Mouse (Mus musculus) monocyte, adult 5-6 weeks (primary cell): ENCODE data around the gene Cdkal1. TPM values are rescaled to one million over a fixed set of nuclear protein-coding genes. Genes with fewer than 3 reads are reported as not detected.

ENCODE experiments used
- ATAC-seq: fragments of 153-309, 156-312 bp; replicated peaks from 2 replicates; pipeline ENCODE4 v1.8.0; 2017; ENCODE audit warnings: mild to moderate bottlenecking; ENCODE audit not compliant: low TSS enrichment, insufficient number of reproducible peaks, severe bottlenecking, poor library complexity, low FRiP score
- total RNA-seq: library from RNA; stranded (forward); fragments of 200-1000, 200-491, 200-594 nt; gene quantifications from 3 replicates; pipeline ENCODE4 v1.2.3, GENCODE M21; 2017

Gene Cdkal1
- total RNA-seq, 1 experiment from 2014 or later, result 60.5 TPM

DNA sequence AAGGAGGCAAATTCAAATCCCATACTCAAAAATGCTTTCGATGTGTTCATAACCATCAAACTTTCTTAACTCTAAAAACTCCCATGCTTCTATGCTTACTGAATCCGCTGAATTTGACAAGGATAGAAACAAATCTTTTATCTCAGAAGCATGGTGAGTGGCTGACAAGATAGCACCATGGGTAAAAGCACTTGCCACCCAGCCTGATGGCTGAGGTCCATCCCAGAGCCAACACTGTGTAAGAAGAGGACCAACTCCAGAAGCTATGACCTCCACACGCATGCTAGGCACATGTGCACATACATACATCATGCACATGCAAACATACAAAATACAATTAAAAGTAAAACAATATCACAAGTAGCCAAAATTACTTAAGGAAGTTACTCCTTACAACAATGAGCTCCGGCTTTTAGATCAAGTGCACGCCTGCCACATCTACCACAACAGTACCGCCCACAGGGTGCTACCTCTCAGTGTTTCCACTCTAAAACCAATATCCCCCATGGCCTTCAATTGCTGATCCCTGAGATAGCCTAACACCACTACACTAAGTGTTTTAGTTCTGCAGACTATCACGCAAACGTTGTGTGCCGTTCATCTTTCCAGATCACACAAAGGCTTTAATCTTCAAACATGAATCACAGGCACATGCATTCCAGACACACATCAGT, 35.4 kb downstream of the Cdkal1 start:
- ATAC-seq, result no peak

DNA sequence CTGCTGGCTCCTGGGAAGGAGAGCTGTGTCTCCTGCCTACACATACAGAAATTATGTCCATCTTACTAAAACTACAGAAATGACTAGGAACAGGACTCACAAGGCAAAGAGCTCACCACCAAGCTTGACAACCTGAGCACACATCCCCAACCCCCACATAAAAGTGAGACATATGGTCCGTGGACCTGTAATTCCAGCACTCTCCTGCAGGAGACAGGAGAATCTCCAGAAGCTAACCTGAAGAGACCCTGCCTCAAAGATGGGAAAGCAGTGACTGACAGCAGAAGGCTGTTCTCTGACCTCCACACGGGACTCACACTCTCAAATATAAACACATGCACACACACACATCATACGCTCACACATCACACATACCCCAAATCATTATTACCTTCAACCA, 36.3 kb downstream of the Cdkal1 start:
- ATAC-seq, result no peak

DNA sequence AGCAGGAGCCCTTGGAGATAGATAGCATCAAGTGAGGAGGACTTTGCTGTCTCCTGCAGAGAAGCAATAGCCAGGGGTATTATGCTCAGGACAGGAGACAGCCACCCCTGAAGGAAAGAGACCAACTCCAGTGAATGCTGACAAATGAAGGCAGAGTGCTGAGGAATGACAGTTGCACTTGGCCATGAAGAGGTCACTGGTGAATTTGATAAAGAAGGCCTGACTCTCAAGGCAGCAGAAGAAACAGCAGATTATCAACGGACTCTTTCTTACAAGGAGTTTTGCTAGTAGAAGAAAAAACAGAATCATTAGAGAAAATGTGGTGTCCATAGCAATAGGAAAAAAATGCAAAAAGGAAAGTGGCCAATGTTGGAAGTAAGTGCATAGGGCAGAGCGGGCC, 37.2 kb downstream of the Cdkal1 start:
- ATAC-seq, result no peak

DNA sequence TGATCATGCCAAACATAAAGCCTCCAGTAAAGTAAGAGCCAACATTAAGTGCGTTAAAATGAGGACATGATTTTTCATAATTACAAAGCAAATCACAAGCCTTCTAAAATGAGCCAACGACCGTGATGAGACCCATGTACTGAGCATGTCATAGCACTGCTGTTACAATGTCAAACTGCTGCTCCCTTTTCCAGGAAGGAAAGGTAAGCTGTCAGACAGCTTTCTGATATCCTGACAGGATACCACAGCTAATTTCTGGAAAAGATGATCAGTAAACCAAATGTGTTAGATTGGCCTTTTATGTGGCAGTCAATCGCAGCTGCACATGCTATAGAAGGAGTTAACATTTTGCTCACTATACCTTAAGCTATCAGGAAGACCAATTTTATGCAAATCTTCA, 44.7 kb downstream of the Cdkal1 start:
- ATAC-seq, result no peak

DNA sequence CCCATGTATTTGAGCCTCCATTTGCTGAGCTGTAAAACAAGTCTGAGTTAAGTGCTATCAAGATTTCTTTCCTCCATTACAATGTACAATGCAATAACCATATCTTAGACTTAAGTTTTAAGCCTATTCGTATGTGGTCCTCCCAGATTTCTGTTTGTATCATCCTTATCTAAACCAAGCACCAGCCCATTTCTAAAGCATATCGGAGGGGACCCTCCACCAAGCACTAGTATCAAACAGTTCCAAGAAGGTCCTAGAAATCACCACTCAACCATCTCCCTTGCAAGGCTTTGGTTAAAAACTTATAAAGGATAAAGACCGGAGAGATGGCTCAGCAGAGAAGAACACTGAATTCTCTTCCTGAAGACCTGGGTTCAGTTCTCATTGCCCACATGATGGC, 47.1 kb downstream of the Cdkal1 start:
- no peak for ATAC-seq

DNA sequence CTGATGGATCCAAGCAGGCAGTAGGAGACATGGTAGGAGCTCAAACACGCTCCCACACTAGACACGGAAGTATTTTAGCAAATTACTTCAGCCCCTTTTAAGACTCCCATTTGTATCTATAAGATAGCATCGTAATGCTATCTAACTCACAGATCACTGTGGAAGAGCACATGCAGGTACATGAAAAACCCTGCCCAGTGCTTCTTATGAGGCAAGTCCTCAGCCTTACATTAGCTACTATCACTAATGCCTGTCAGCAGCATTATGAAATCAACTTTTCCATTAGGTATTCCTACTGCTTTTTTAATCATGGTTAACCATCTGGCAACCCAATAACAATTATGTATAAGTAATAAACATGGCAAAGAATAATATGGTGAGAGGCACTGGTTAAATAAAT, 47.5 kb downstream of the Cdkal1 start:
- no peak for ATAC-seq

DNA sequence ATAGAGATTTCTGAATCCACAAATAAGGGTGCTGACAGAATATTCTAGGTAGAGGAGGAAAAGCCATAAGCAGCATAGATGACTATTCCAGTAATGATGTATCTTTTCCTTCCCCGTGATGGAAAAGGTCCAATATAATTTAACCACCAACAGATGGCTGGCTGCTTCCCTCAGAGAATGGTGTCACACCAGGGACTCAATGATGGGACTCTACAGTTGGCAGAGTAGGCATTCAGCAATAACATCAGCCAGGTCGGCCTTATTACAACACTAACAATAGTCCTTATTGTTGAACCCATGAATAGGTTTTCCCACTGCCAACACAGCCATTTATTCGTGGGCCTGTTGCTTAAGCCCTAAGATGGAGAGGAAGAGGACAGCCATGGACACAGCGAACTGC, 48.6 kb downstream of the Cdkal1 start:
- no peak for ATAC-seq

DNA sequence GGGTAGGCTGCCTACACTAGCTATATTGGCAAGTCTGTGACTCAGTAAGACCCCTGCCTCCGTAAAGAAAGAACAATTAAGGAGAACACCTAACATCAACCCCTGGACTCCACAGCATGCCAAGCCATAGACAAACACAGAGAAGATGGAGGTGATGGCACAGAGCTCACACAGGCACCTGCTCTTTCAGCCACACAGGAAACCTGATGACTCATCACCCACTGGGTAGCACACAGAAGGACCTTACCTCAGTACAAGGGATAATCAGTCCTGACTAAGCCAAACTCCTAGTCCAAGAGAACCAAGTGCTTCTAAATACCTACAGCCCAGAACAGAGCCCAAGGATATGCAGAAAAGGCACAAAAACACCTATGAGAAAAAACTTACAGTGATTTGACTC, 50.2 kb downstream of the Cdkal1 start:
- no peak for ATAC-seq

DNA sequence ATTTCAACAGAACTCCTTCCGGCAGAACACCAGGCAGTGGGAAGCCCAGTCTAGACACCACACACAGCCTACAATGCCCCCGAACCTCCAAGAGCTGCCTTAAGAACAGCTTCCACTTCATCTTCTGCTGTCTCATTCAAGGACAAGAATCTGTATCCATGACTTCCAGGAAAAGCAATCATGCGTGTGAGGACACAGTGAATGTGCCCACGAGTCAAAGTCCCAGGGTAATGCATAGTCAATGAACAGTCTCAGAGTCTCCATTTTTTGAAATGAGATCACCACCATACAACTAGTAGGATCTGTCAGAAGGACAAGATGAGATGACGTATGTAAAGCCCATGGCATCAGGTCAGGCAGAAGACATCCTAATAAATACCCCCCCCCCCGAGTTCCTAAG, 51.4 kb downstream of the Cdkal1 start:
- no peak for ATAC-seq

DNA sequence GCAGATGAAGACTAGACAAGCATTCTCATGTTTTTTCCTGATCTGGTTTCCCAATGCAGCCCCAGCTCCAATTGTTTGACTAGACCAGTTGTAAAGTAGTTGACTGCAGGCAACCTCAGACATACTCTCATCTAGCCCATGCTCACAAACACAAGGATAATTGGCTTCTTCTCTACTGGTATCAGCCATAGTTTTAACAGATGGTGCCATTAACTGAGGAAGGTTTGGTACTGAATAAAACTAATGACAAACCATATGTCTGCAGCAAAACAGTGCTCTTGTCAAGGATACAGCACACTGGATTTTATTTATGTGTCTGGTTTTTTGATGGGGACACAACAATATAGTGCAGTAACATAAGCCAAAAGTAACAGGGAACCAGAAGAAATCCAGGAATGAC, 52.8 kb downstream of the Cdkal1 start:
- no peak for ATAC-seq

DNA sequence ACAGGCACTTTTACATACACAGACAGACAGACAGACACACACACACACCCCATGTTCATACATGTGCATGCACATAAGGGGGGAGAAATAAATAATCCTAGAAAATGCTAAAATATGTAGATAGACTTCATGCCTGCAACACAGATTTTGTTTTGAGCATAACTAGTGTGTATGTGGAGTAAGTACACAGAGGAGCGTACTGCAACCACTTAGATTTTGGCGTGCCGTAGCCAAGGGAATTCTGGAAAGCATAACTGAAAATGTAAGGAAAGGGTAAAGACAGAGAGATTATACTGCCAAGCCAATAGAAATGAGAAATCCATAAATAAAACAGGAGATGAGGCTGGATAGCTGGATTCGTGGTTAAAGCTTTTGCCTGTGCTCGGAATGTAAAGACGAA, 55.4 kb downstream of the Cdkal1 start:
- ATAC-seq, result no peak

DNA sequence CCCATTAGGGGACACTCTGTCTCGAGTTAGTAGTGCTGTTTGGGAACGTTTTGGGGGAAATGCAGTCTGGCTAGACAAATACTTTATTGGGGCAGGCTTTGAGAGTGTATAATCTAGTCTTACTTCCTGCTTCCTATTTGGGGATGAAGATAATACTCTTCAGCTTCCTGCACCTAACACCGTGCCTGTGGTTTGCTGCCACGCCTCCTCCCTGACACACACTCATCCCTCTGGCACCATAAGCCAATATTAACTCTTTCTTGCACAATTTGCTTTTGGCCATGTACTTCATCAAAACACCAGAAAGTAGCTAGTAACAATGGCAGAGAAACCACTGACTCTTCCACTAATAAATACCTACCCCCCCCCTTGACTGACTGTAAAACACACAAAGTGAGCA, 63.4 kb downstream of the Cdkal1 start:
- ATAC-seq, result no peak

DNA sequence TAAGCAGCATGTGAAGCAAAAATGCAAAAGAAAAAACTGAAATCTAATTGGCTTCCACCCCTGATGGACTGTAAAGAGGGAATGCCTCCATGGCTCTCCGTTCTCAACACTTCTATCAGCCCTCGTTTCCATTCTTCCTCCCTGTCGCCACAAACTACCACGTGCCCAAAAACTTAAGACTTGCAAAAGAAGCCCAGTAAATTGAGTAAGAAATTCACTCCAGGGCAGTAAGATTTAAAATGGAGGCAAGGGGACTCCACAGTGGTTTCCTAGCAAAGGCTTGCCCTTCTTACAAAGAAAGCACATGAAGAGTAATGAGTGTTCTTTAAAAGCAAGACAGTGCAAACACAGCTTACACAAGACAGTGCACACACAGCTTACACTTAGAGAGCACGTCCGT, 64.0 kb downstream of the Cdkal1 start:
- ATAC-seq, result no peak

DNA sequence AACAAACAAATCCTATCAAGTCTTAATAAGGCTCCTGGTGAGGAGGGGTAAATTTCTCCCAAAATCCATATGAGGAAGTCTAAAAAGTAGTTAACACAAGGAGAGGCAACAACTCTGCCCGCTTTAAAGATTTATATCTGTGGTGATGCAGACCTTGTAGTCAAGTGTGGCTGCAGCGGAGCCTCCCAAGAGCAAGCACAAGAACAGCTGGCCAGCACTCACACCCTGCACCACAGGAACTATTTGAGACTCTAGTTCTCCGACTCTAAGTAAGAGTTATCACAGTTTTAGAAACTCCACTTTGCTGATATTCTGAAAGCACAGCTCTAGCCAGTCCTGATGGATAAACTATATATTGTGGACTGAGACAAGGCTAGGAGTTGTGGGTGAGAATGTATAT, 68.5 kb downstream of the Cdkal1 start:
- ATAC-seq, result no peak

DNA sequence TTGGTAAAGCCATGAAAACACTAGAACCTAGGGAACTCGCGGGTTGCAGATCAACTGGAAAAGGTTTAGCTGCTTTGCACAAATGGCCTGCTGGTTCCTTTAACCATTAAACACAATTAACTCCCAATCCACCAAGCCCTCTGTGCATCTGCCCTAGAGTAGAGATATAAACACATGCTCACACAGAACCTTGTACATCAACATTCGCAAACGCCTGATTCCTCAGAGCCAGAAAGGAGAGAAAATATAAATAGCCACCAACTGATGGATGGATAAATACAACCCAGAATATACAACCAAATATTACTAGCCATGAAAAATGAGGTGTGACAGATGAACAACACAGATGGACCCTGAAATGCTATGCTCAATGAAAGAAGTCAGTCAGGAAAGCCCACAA, 70.6 kb downstream of the Cdkal1 start:
- ATAC-seq, result no peak

DNA sequence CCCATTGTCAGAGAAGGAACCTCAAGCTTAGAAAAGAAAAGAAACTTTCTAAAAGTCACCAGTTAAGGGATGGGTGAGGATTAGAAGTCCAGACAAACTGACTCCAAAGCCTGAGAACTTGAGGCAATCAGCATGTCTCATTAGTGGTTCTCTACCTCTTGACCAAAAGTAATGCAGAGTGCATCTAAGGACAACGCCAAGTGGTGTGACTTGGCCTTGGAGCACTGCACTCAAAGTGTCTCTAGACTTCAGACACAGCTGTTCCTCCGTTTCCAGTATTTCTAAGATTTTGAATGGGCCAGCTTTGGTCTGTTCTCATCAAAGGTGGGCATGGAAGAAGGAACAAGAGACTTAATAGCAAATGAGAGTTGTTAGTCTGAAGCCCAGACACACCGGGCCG, 74.1 kb downstream of the Cdkal1 start:
- no peak for ATAC-seq

DNA sequence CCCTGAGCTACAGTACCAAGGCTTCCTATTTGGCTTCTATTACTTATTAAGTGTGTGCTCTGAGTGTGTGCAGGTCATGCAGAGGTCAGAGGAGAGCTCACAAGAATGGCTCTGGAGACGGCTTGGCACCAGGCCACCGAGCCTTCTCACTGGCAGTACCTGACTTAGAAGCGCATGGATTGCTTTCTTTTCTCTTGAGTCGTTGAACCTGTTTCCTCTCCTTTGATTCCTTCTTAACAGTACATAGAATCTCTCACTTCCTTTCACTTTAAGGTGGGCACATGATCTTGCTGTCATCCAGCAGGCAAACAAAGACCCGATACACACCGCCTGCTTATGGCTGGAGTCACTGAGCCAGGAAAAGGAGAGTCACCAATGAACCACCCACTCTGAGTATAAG, 74.8 kb downstream of the Cdkal1 start:
- no peak for ATAC-seq

DNA sequence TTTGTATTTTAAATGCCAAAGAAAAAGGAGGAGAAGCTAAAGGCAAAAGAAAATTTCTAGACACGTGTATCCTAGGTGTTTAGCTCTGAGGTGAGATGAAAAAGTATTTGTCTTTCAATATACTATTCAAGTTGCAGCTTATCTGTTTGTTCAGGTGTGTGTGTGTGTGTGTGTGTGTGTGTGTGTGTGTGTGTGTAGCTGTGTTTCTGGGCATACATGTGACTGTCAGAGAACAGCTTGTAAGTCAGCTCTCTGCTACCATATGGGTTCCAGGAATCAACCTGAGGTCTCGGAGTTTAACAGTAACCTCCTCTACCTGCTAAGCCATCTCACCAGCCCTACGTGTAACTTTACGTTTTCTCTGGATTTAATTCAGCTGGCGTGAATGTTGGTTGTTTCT, 76.0 kb downstream of the Cdkal1 start:
- ATAC-seq, result no peak

DNA sequence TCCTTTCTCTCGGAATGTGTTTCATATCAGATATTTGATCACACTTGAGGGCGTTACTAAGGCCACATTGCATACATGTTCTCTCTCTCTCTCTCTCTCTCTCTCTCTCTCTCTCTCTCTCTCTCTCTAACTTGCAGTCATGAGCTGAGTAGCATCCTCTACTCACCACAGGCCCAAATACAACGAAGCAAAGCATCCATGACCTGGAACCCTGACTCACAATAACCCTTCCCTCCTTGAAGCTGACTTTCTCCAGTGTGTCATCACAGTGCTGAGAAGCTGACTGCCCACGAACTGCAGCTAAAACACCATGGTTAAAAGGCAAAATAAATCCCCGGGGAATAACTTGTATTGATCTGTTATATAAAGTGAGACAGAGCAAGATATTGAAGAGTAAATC, 76.4 kb downstream of the Cdkal1 start:
- no peak for ATAC-seq

DNA sequence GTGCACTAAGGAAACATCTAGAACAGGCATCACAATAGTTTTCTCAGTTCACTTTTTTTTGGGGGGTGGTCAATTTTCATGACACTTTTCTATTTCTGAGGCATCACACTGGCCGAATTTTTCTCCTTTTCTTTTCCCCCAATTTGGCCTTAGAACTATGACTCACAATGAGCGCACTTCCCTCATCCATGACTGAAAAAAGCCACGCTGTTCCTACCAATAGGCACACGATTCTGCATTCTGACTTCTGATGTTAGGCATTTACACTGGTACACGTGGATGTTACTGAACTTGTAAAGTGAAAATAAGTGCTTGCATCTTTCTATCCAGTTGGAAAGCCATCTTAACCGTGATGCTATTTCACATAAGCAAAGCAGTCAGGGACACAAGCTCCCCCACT, 77.3 kb downstream of the Cdkal1 start:
- ATAC-seq, result no peak

DNA sequence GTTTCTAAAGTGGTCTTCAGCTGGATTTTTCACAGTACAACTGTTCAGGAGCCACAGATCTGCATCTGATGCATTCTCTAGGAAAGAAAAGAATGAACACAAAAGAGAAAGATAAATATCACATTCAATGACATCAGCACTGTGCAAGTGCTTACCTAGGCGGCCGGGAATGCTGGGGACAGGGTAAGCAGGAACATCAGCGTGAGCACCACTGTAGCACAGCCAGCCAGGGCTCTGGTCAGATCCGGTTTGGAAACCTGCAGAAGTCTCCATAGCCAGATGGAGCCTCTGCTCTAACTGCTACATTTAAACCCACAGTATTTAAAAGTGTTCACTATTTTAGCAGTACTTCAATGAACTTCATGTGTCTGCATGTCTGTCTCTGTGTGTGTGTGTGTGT, 78.2 kb downstream of the Cdkal1 start:
- ATAC-seq, result no peak
